In the genomic region with DNA sequence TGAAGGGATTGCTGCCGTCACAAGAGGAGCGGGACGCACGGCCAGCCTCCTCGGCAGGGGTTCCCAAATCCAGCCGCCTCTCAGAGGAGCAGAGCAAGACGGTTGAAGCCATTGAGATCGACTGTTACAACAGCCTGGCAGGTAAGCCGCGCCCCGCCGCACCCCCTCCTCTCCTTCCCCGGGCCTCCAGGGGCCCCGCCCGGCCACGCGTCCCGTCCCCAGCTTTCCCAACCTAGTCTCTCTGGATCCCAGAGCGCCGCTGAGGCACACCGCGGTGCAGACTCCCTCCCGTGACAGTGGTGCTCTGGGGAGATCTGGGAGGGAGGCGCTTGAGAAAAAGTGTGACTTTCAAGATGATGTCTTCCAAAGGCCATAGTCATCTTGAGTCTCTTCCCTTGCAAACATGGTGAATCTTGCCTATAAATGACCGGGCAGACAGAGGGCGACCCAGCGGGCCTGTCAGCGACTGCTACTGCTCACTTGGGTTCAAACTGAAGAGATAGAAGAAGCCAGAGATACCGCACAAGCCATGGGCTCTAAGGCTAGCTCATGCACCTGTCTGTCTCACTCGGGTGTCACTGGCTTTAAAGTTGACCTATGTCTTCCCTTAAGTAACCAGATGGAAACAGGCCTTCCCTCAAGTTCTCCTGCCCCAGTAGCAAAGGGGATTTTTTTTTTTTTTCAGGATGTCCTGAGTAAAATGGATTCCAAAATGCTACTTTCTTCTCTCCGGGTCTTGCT, we compare ENCODE assay signal across 8 mouse cellular contexts. TPM values are rescaled to one million over a fixed set of nuclear protein-coding genes. Genes with fewer than 3 reads are reported as not detected.
DNase-seq lines count a peak whose midpoint lies in the region; ATAC-seq and TF ChIP-seq lines count a peak whose summit lies in the region.

No protein-coding gene starts in this region.

- no peaks in the 10 kb centered on the region for H3K4me1 ChIP-seq in ES-Bruce4 (ENCODE audit: control insufficient read depth, insufficient read depth, low read length)
- H3K4me1 ChIP-seq in embryonic facial prominence, embryonic 10.5 days: peaks cover 23% of the 10 kb centered on the region
- peaks cover 30% of the 10 kb centered on the region for H3K4me1 ChIP-seq in hindbrain, embryonic 10.5 days (replicated peaks)
- H3K4me1 ChIP-seq in limb, embryonic 15.5 days: peaks cover 18% of the 10 kb centered on the region

- H3K36me3 ChIP-seq in ES-Bruce4 (ENCODE audit: control insufficient read depth, insufficient read depth, low read length, poor library complexity, severe bottlenecking): no peaks in the 10 kb centered on the region
- H3K36me3 ChIP-seq in embryonic facial prominence, embryonic 10.5 days (replicated peaks): no peaks in the 10 kb centered on the region
- no peaks in the 10 kb centered on the region for H3K36me3 ChIP-seq in hindbrain, embryonic 10.5 days
- H3K36me3 ChIP-seq in limb, embryonic 15.5 days: no peaks in the 10 kb centered on the region

- no peak for TF ChIP-seq POLR2A in ES-Bruce4 (IDR thresholded peaks at IDR 0.05; ENCODE audit: insufficient read depth, low read length)

- peak overlapping the region; percentile 71 for H3K4me3 ChIP-seq in ES-Bruce4 (ENCODE audit: low read depth, low read length)
- H3K4me3 ChIP-seq in embryonic facial prominence, embryonic 10.5 days: peak overlapping the region; percentile 75
- peak overlapping the region; percentile 77 for H3K4me3 ChIP-seq in hindbrain, embryonic 10.5 days
- H3K4me3 ChIP-seq in limb, embryonic 15.5 days: peak overlapping the region; percentile 57

- peak overlapping the region; percentile 96 for H3K4me2 ChIP-seq in limb, embryonic 15.5 days

- DNase-seq in embryo, embryonic 10 days (ENCODE audit: low spot score): peak; percentile 49
- DNase-seq in embryo, embryonic 11 days: no peak
- peak; percentile 55 for DNase-seq in embryonic facial prominence, embryonic 10.5 days (ENCODE audit: low spot score)
- no peak for DNase-seq in hindbrain, embryonic 10.5 days (ENCODE audit: low spot score)
- DNase-seq in neural tube, embryonic 10.5 days (ENCODE audit: extremely low spot score, low spot score): peak; percentile 50
- no peak for DNase-seq in testis, postnatal 10 days (ENCODE audit: low spot score)

- TF ChIP-seq CTCF in ES-Bruce4 (IDR thresholded peaks at IDR 0.05; ENCODE audit: low read depth, low read length): no peak

- WGBS in embryonic facial prominence, embryonic 10.5 days: 2% methylated on average over 31 of the region's 31 CpGs
- WGBS in hindbrain, embryonic 10.5 days: 1% methylated on average over 31 of the region's 31 CpGs
- 3% methylated on average over 31 of the region's 31 CpGs for WGBS in limb, embryonic 15.5 days

- peaks cover 2% of the 10 kb centered on the region for H3K27me3 ChIP-seq in ES-Bruce4 (ENCODE audit: control insufficient read depth, insufficient read depth, low read length, poor library complexity, severe bottlenecking)
- peaks cover 68% of the 10 kb centered on the region for H3K27me3 ChIP-seq in embryonic facial prominence, embryonic 10.5 days (replicated peaks; ENCODE audit: low read depth, poor library complexity, severe bottlenecking)
- H3K27me3 ChIP-seq in hindbrain, embryonic 10.5 days (ENCODE audit: insufficient read depth, poor library complexity, severe bottlenecking): peaks cover 53% of the 10 kb centered on the region
- peaks cover 65% of the 10 kb centered on the region for H3K27me3 ChIP-seq in limb, embryonic 15.5 days

- ATAC-seq in limb, embryonic 15.5 days (ENCODE audit: insufficient number of reproducible peaks, low FRiP score, low TSS enrichment, low read depth): no peak

- no peak for TF ChIP-seq EP300 in ES-Bruce4 (IDR thresholded peaks at IDR 0.05; ENCODE audit: insufficient read depth, low read depth, low read length)

- no peaks in the 10 kb centered on the region for H3K9me3 ChIP-seq in ES-Bruce4 (replicated peaks; ENCODE audit: control insufficient read depth, insufficient read depth, low read length, poor library complexity, severe bottlenecking)
- no peaks in the 10 kb centered on the region for H3K9me3 ChIP-seq in embryonic facial prominence, embryonic 10.5 days
- H3K9me3 ChIP-seq in hindbrain, embryonic 10.5 days: no peaks in the 10 kb centered on the region
- no peaks in the 10 kb centered on the region for H3K9me3 ChIP-seq in limb, embryonic 15.5 days

- peak overlapping the region; percentile 64 for H3K9ac ChIP-seq in ES-Bruce4 (ENCODE audit: low read depth, poor library complexity, severe bottlenecking)
- H3K9ac ChIP-seq in limb, embryonic 15.5 days: 0 out of 2 replicates have a peak overlapping the region, but pooled peaks have one; percentile 23

- H3K27ac ChIP-seq in ES-Bruce4 (ENCODE audit: insufficient read depth, low read length): no peak overlapping the region
- H3K27ac ChIP-seq in embryonic facial prominence, embryonic 10.5 days (replicated peaks): peak overlapping the region; percentile 84
- H3K27ac ChIP-seq in hindbrain, embryonic 10.5 days: peak overlapping the region; percentile 92
- no peak overlapping the region for H3K27ac ChIP-seq in limb, embryonic 15.5 days

RNA-seq across cellular contexts. Expression of gene Ttc9, which starts 0.8 kb away (rescaled TPM):
- 1.8 and 2.4 TPM in 2 replicates for polyA plus RNA-seq in ES-Bruce4 (2011; ENCODE audit: insufficient read depth, insufficient read length, low read depth, missing spikeins)
- 1.2 and 1.6 TPM in 2 replicates for polyA plus RNA-seq in embryonic facial prominence, embryonic 10.5 days (2016; fragmentation: Nextera tagmentation; extraction: Ambion mirVana)
- polyA plus RNA-seq in hindbrain, embryonic 10.5 days (2016; fragmentation: Nextera tagmentation; extraction: Ambion mirVana): 2.2 and 2.7 TPM in 2 replicates
- polyA plus RNA-seq in limb, embryonic 15.5 days (2015; fragmentation: Nextera tagmentation; extraction: Ambion mirVana): 2.4 and 3.5 TPM in 2 replicates

RNA-seq across cellular contexts. Expression of gene Med6, which starts 37.0 kb away (rescaled TPM):
- polyA plus RNA-seq in ES-Bruce4 (2011; ENCODE audit: insufficient read depth, insufficient read length, low read depth, missing spikeins): 70.4 and 74.4 TPM in 2 replicates
- polyA plus RNA-seq in embryonic facial prominence, embryonic 10.5 days (2016; fragmentation: Nextera tagmentation; extraction: Ambion mirVana): 88.4 and 90.9 TPM in 2 replicates
- polyA plus RNA-seq in hindbrain, embryonic 10.5 days (2016; fragmentation: Nextera tagmentation; extraction: Ambion mirVana): 79.4 and 80.8 TPM in 2 replicates
- polyA plus RNA-seq in limb, embryonic 15.5 days (2015; fragmentation: Nextera tagmentation; extraction: Ambion mirVana): 54.5 and 63.1 TPM in 2 replicates

Comparison
In these comparisons a context has a peak if more than half of its experiments do, and no peak if none do; other contexts are left out.
1. DNase-seq: peak in embryo, embryonic 10 days (single experiment), embryonic facial prominence, embryonic 10.5 days (single experiment) and neural tube, embryonic 10.5 days (single experiment); none in embryo, embryonic 11 days (single experiment), hindbrain, embryonic 10.5 days (single experiment) and testis, postnatal 10 days (single experiment).
2. H3K27ac ChIP-seq: peak in embryonic facial prominence, embryonic 10.5 days (single experiment) and hindbrain, embryonic 10.5 days (single experiment); none in ES-Bruce4 (single experiment) and limb, embryonic 15.5 days (single experiment).
3. Peak in every context shown above with its lines, with median percentiles within 50 percentile points of each other: H3K4me3 ChIP-seq.